Mouse (Mus musculus) kidney, postnatal 0 days (tissue): ENCODE data around the gene Alkbh7. TPM values are rescaled to one million over a fixed set of nuclear protein-coding genes. Genes with fewer than 3 reads are reported as not detected.

ENCODE experiments used
- ATAC-seq: fragments of 200-750 bp; cut with Nextera tagmentation; replicated peaks from 2 replicates; pipeline ENCODE4 v1.8.0; 2017; ENCODE audit warnings: low read depth, moderate number of reproducible peaks, moderate TSS enrichment, moderate library complexity; ENCODE audit not compliant: low FRiP score
- DNase-seq: peaks from one replicate; pipeline ENCODE4 v3.0.0-alpha.2; 2016; ENCODE audit warnings: low spot score
- H3K27ac ChIP-seq: fragments of 300-500 bp; sonication (generic); 2 replicates; pipeline ENCODE4 v1.5.1; 2014; ENCODE audit warnings: mild to moderate bottlenecking
- H3K27me3 ChIP-seq: fragments of 300-500 bp; sonication (generic); 2 replicates; pipeline ENCODE4 v1.6.1; 2014; ENCODE audit warnings: low read length, mixed read lengths; ENCODE audit not compliant: insufficient read depth
- H3K36me3 ChIP-seq: fragments of 300-500 bp; sonication (generic); 2 replicates; pipeline ENCODE4 v1.6.1; 2014; ENCODE audit warnings: low read length, mixed read lengths; ENCODE audit not compliant: insufficient read depth
- H3K4me1 ChIP-seq: fragments of 300-500 bp; sonication (generic); replicated peaks from 2 replicates; pipeline ENCODE4 v1.6.1; 2014; ENCODE audit warnings: antibody characterized with exemption, low read length, mixed read lengths; ENCODE audit not compliant: insufficient read depth
- H3K4me2 ChIP-seq: fragments of 300-500 bp; sonication (generic); 2 replicates; pipeline ENCODE4 v1.6.1; 2014; ENCODE audit warnings: mild to moderate bottlenecking, low read length, moderate library complexity, mixed read lengths
- H3K4me3 ChIP-seq: fragments of 300-500 bp; sonication (generic); replicated peaks from 2 replicates; pipeline ENCODE4 v1.5.1; 2014; ENCODE audit warnings: low read depth, low read length
- H3K9ac ChIP-seq: fragments of 300-500 bp; sonication (generic); 2 replicates; pipeline ENCODE4 v1.6.1; 2014; ENCODE audit warnings: low read depth, low read length
- H3K9me3 ChIP-seq: fragments of 300-500 bp; sonication (generic); replicated peaks from 2 replicates; pipeline ENCODE4 v1.6.1; 2016; ENCODE audit warnings: low read length, inconsistent platforms, mixed read lengths
- CTCF ChIP-seq: IDR thresholded peaks from 2 replicates; pipeline ENCODE4 v1.5.1; 2016; ENCODE audit warnings: antibody characterized with exemption, low read depth, mild to moderate bottlenecking, moderate library complexity
- WGBS: fragments of 180-500 bp; shearing (Covaris S2); extraction: QIAGEN DNeasy Blood & Tissue Kit; methylation state at CpG from one replicate; pipeline ENCODE4 v1.1.7; 2014; 5-methylcytosine and 5-hydroxymethylcytosine counted together
- polyA plus RNA-seq: library from polyadenylated mRNA; unstranded; fragments of >200 nt; fragmentation: Nextera tagmentation; extraction: Ambion mirVana; gene quantifications from 2 replicates; pipeline ENCODE4 v1.2.1, GENCODE M21; 2015

Gene Alkbh7
- polyA plus RNA-seq, 1 experiment from 2014 or later: 65.7 TPM

DNA sequence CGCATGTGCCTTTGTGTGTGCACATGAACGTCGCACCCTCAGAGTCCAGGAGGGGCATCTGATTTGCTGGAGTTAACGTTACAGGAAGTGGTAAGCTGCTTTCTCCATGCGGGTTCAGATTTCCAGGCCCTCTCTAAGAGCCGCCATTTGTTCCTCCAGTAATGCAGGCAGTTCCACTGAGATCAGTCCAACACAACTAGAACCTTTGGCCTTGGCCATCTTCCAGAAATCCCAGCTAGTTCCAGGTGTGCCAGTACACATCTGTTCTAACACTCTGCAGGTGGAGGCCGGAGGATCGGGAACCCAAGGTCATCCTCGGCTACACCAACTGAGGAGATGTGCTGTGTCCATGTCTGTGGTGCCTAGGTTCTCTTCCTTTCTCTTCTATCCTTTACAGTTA lies 12.3 kb upstream of the Alkbh7 start:
- no peak overlapping the region for H3K27ac ChIP-seq
- TF ChIP-seq CTCF: no peak
- no peaks in the 10 kb centered on the region for H3K27me3 ChIP-seq
- no peak overlapping the region for H3K4me2 ChIP-seq
- H3K36me3 ChIP-seq: no peaks in the 10 kb centered on the region
- H3K4me1 ChIP-seq: no peaks in the 10 kb centered on the region
- 74% methylated on average over 9 of the region's 9 CpGs for WGBS
- ATAC-seq: no peak
- H3K9ac ChIP-seq: no peak overlapping the region
- no peak for DNase-seq
- no peak overlapping the region for H3K4me3 ChIP-seq
- H3K9me3 ChIP-seq: no peaks in the 10 kb centered on the region

DNA sequence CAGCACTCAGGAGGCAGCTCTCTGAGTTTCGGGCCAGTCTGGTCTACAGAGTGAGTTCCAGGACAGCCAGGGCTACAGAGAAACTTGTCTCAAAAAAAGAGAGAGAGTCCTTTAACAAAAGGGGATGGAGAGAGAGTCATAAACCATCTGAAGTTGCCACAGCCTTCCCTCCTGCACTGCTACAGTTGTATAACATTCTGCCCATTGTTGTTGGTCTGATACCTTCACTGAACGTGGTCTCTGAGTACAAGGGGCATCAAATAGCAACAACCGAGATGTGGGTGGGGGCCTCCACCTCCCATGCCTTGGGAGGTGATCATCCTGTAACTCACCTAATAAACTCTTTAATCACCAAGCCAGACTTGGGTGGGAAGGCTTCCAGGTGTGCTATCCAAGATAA lies 11.5 kb upstream of the Alkbh7 start:
- H3K27ac ChIP-seq: no peak overlapping the region
- H3K9me3 ChIP-seq: no peaks in the 10 kb centered on the region
- H3K36me3 ChIP-seq: no peaks in the 10 kb centered on the region
- H3K4me1 ChIP-seq: no peaks in the 10 kb centered on the region
- ATAC-seq (no peak), DNase-seq (no peak)
- H3K9ac ChIP-seq: no peak overlapping the region
- 58% methylated on average over 3 of the region's 3 CpGs for WGBS
- no peak overlapping the region for H3K4me2 ChIP-seq
- no peaks in the 10 kb centered on the region for H3K27me3 ChIP-seq
- no peak for TF ChIP-seq CTCF
- H3K4me3 ChIP-seq: no peak overlapping the region

DNA sequence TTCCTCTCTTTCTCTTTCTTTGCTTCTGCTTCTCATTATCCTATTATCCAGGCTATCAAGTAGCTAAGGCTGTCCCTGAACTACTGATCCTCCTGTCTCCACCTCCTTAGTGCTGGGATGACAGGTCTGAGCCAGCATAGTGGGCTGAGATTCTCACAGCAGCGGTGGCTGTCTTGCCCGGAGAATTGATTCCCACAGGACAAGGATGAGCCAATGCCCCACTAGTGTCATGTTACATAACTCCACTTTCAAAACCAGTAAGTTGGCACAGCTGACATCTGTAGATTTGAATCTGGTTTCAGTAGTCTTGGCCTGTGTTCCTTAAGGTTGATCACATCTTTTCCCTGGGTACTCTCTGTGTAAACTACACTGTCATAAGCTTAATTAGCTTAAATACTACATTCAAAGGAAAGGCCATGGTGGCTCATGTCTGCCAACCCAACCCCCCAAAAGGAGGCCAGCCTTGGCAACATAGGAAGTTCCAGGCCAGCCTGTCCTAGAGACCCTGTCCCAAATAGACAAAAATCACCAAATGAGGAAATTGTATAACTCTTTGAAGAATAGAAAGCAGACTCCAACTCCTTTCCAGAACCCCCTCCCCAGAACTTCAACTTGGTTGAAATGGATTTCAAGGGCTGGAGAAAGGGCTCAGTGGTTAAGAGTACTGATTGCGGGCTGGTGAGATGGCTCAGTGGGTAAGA lies 10.9 kb upstream of the Alkbh7 start:
- TF ChIP-seq CTCF: no peak
- Histone ChIP-seq H3K9me3 (no peaks in the 10 kb centered on the region), H3K9ac (no peak overlapping the region), H3K4me1 (peaks cover 5% of the 10 kb centered on the region; the same call in 1 of the 2 replicates), H3K4me3 (no peak overlapping the region), H3K27ac (no peak overlapping the region), H3K4me2 (no peak overlapping the region), H3K36me3 (no peaks in the 10 kb centered on the region), H3K27me3 (no peaks in the 10 kb centered on the region)
- DNase-seq (no peak), ATAC-seq (no peak)
- 90% methylated on average over 3 of the region's 3 CpGs for WGBS

DNA sequence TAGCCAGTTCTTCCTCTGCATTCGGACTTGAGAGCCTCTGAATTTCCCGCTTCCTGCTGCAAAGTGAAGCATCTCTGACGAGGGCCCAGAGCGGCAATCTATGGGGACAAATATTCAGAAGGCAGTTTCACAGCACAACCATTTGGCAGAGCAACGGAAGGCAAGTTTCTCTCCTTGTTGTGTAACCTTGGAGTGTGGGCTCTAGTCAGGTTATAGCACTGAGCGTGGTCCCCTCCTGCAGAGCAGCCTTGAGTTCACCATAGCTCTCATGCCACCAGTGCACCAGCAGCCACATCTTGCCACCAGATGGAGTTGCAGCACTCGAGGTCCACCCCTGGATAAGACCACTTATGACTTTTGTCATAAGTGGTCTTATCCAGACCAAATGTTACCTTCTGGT lies 8.7 kb upstream of the Alkbh7 start:
- H3K27ac ChIP-seq: no peak overlapping the region
- no peaks in the 10 kb centered on the region for H3K27me3 ChIP-seq
- TF ChIP-seq CTCF: peak; percentile 41
- H3K4me1 ChIP-seq: peaks cover 6% of the 10 kb centered on the region; the same call in 1 of the 2 replicates
- no peaks in the 10 kb centered on the region for H3K9me3 ChIP-seq
- DNase-seq: no peak
- no peak overlapping the region for H3K9ac ChIP-seq
- H3K4me3 ChIP-seq: no peak overlapping the region
- no peak for ATAC-seq
- H3K36me3 ChIP-seq: peaks cover 7% of the 10 kb centered on the region
- WGBS: 85% methylated on average over 7 of the region's 7 CpGs
- H3K4me2 ChIP-seq: no peak overlapping the region

DNA sequence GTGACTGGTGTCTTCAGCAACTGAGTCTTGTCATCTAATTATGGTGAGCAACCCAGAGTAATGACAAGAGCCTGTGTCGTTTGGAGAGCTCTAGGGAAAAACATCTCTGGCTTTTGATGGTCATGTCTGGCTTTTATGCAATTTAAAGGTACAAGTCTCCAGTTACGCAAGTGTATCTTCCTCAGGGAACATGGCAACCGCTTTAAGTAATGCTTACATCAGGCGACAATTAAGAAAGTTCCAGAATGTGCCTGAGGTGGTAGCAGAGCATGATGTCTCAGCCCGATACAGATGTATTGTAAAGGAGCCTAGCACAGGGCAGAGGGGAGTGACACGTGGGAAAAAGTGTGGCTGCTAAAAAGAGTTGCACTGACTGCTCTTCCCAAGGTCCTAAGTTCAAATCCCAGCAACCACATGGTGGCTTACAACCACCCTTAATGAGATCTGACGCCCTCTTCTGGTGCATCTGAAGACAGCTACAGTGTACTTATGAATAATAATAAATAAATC lies 8.2 kb upstream of the Alkbh7 start:
- Histone ChIP-seq H3K4me3 (peak overlapping the region; percentile 62; the same call in 1 of the 2 replicates), H3K4me1 (peaks cover 6% of the 10 kb centered on the region; the same call in 1 of the 2 replicates), H3K36me3 (peaks cover 13% of the 10 kb centered on the region), H3K9ac (peak overlapping the region; percentile 66; the same call in 1 of the 2 replicates), H3K27me3 (no peaks in the 10 kb centered on the region), H3K4me2 (peak overlapping the region; percentile 89), H3K27ac (no peak overlapping the region), H3K9me3 (no peaks in the 10 kb centered on the region)
- no peak for DNase-seq
- no peak for ATAC-seq
- TF ChIP-seq CTCF: peak; percentile 30; the same call in 1 of the 2 replicates
- 72% methylated on average over 7 of the region's 7 CpGs for WGBS

DNA sequence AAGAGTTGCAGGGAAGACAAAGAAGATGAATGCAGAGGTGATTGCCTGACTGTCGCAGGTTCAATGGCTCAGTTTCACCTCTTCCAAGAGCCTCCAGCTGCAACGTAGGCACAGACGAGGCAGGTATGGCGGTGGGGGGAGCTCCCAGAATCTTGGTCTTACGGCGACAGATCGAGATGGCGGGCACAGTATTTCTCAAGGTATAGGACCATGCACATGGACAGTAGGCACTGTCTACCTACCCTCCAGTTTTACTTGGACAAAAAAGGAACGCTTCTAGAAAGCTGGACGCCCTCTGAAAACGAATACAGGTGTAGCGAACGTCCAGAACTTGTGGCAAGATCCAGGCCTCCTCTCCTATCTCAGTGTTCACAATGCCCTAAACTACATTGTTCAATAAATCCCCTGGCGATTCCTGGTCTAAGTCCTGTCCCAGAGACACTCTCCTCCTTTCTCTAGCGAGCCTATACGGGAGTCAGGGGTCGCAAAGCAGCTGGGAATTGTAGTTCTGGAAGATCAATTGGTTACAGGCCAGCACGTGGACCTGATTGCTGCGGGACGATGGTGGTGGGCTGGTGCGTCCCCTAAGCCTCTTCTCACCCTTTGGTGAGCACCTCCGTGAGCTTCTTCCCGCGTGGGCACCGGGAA lies 7.5 kb upstream of the Alkbh7 start:
- TF ChIP-seq CTCF: no peak
- H3K9ac ChIP-seq: peak overlapping the region; percentile 66
- DNase-seq (peak; percentile 96), ATAC-seq (peak; percentile 88)
- 3% methylated on average over 25 of the region's 25 CpGs for WGBS
- H3K27ac ChIP-seq: peak overlapping the region; percentile 67; the same call in 1 of the 2 replicates
- peak overlapping the region; percentile 89 for H3K4me2 ChIP-seq
- peak overlapping the region; percentile 62 for H3K4me3 ChIP-seq
- peaks cover 6% of the 10 kb centered on the region; the same call in 1 of the 2 replicates for H3K4me1 ChIP-seq
- H3K27me3 ChIP-seq: no peaks in the 10 kb centered on the region
- no peaks in the 10 kb centered on the region for H3K9me3 ChIP-seq
- peaks cover 18% of the 10 kb centered on the region for H3K36me3 ChIP-seq
